Mouse (Mus musculus) CH12.LX (cell line): ENCODE data around the gene Camk2n1. TPM values are rescaled to one million over a fixed set of nuclear protein-coding genes. Genes with fewer than 3 reads are reported as not detected.
A peak's percentile ranks its signal among the peaks of the same experiment; 100 is the strongest.

Source experiments
- DNase-seq: peaks from one replicate; pipeline ENCODE4 v3.0.0-alpha.2; 2013; ENCODE audit errors: extremely low read depth
- H3K27ac ChIP-seq: 2 replicates; pipeline ENCODE4 v1.5.1; 2012; ENCODE audit warnings: low read depth, mild to moderate bottlenecking, control low read depth, moderate library complexity; ENCODE audit not compliant: insufficient read depth
- H3K27me3 ChIP-seq: replicated peaks from 2 replicates; pipeline ENCODE3; 2012; ENCODE audit warnings: inconsistent platforms
- H3K36me3 ChIP-seq, 2 experiments: replicated peaks in 1 of 2; 2 replicates each; pipeline versions ENCODE3 to v1.6.1; 2012; ENCODE audit warnings: inconsistent platforms in 1 of 2, low read length in 1 of 2, mild to moderate bottlenecking in 1 of 2, mixed read lengths in 1 of 2, moderate library complexity in 1 of 2; ENCODE audit not compliant: control insufficient read depth in 1 of 2, insufficient read depth in 1 of 2
- H3K4me1 ChIP-seq, 2 experiments: 2 replicates each; pipeline ENCODE4 v1.6.1; 2012; ENCODE audit warnings: inconsistent platforms in 1 of 2, moderate library complexity in 1 of 2; ENCODE audit not compliant: insufficient read depth in 2 of 2, control insufficient read depth in 1 of 2
- H3K4me2 ChIP-seq: 2 replicates; pipeline ENCODE4 v1.6.1; 2012; ENCODE audit warnings: low read depth, mild to moderate bottlenecking, control low read depth; ENCODE audit not compliant: poor library complexity, insufficient read depth, severe bottlenecking
- H3K4me3 ChIP-seq, 3 experiments: fragments of 150-350 bp in 1 of 3; sonication (generic) in 1 of 3; replicated peaks in 1 of 3; 2 replicates each; pipeline versions ENCODE3 to v1.5.1; 2011 to 2012; ENCODE audit warnings: low read depth in 2 of 3, low read length in 2 of 3, mild to moderate bottlenecking in 2 of 3, moderate library complexity in 2 of 3, control low read depth in 1 of 3, improper control_type of control experiment in 1 of 3, inconsistent platforms in 1 of 3, mixed read lengths in 1 of 3; ENCODE audit not compliant: poor library complexity in 1 of 3
- H3K79me2 ChIP-seq: replicated peaks from 2 replicates; pipeline ENCODE4 v1.6.1; 2012; ENCODE audit warnings: mild to moderate bottlenecking, moderate library complexity; ENCODE audit not compliant: control insufficient read depth, poor library complexity, insufficient read depth, severe bottlenecking; ENCODE audit errors: extremely low read depth
- H3K9ac ChIP-seq: 2 replicates; pipeline ENCODE4 v1.6.1; 2012; ENCODE audit warnings: low read depth, mild to moderate bottlenecking, control low read depth, moderate library complexity; ENCODE audit not compliant: insufficient read depth
- H3K9me3 ChIP-seq: replicated peaks from 2 replicates; pipeline ENCODE3; 2012; ENCODE audit warnings: low read length, inconsistent platforms, mixed read lengths
- BHLHE40 ChIP-seq: IDR thresholded peaks from 2 replicates; pipeline ENCODE4 v1.6.1; 2011; ENCODE audit warnings: mild to moderate bottlenecking, low read depth, low read length, improper control_type of control experiment
- CHD1 ChIP-seq: IDR thresholded peaks from 2 replicates; pipeline ENCODE4 v1.6.1; 2012; ENCODE audit warnings: low read depth, low read length, improper control_type of control experiment, inconsistent platforms
- CHD2 ChIP-seq: IDR thresholded peaks from 2 replicates; pipeline ENCODE4 v1.6.1; 2011; ENCODE audit warnings: low read length, improper control_type of control experiment
- CTCF ChIP-seq, 2 experiments: IDR thresholded peaks in 1 of 2; conservative IDR thresholded peaks in 1 of 2; 2 replicates each; pipeline ENCODE4 v1.5.1; 2011 to 2012; ENCODE audit warnings: low read depth in 2 of 2, low read length in 2 of 2, improper control_type of control experiment in 1 of 2, inconsistent platforms in 1 of 2, mild to moderate bottlenecking in 1 of 2, moderate library complexity in 1 of 2
- E2F4 ChIP-seq: IDR thresholded peaks from 2 replicates; pipeline ENCODE4 v1.6.1; 2011; ENCODE audit warnings: low read depth, low read length, improper control_type of control experiment; ENCODE audit not compliant: insufficient replicate concordance
- ELF1 ChIP-seq: IDR thresholded peaks from 2 replicates; pipeline ENCODE4 v1.6.1; 2014; ENCODE audit warnings: low read depth, mild to moderate bottlenecking, inconsistent platforms, low read length, improper control_type of control experiment
- EP300 ChIP-seq: IDR thresholded peaks from 2 replicates; pipeline ENCODE4 v1.6.1; 2011; ENCODE audit warnings: low read length, improper control_type of control experiment
- ETS1 ChIP-seq: conservative IDR thresholded peaks from 2 replicates; pipeline ENCODE4 v1.6.1; 2012; ENCODE audit warnings: low read depth, mild to moderate bottlenecking, inconsistent platforms, low read length, improper control_type of control experiment, moderate library complexity
- GABPA ChIP-seq: IDR thresholded peaks from 2 replicates; pipeline ENCODE4 v1.6.1; 2012; ENCODE audit warnings: low read depth, low read length, improper control_type of control experiment, inconsistent platforms; ENCODE audit not compliant: insufficient replicate concordance
- HCFC1 ChIP-seq: IDR thresholded peaks from 2 replicates; pipeline ENCODE4 v1.6.1; 2012; ENCODE audit warnings: low read depth, mild to moderate bottlenecking, inconsistent platforms, low read length, improper control_type of control experiment
- IRF4 ChIP-seq: IDR thresholded peaks from 2 replicates; pipeline ENCODE4 v1.6.1; 2014; ENCODE audit warnings: low read depth, mild to moderate bottlenecking, inconsistent platforms, low read length, improper control_type of control experiment
- JUN ChIP-seq: IDR thresholded peaks from 2 replicates; pipeline ENCODE4 v1.6.1; 2011; ENCODE audit warnings: low read depth, mild to moderate bottlenecking, low read length, improper control_type of control experiment, moderate library complexity; ENCODE audit not compliant: insufficient read depth
- JUND ChIP-seq: conservative IDR thresholded peaks from 2 replicates; pipeline ENCODE4 v1.6.1; 2011; ENCODE audit warnings: low read depth, low read length, improper control_type of control experiment
- KAT2A ChIP-seq: IDR thresholded peaks from 2 replicates; pipeline ENCODE4 v1.6.1; 2012; ENCODE audit warnings: low read length, improper control_type of control experiment, inconsistent platforms; ENCODE audit not compliant: insufficient replicate concordance
- MAFK ChIP-seq: IDR thresholded peaks from 2 replicates; pipeline ENCODE4 v1.6.1; 2011; ENCODE audit warnings: low read length, improper control_type of control experiment; ENCODE audit not compliant: insufficient replicate concordance
- MAX ChIP-seq: IDR thresholded peaks from 2 replicates; pipeline ENCODE4 v1.6.1; 2011; ENCODE audit warnings: low read length, improper control_type of control experiment
- MAZ ChIP-seq: IDR thresholded peaks from 2 replicates; pipeline ENCODE4 v1.6.1; 2012; ENCODE audit warnings: low read depth, mild to moderate bottlenecking, inconsistent platforms, low read length, improper control_type of control experiment, moderate library complexity
- MEF2A ChIP-seq: IDR thresholded peaks from 2 replicates; pipeline ENCODE4 v1.6.1; 2014; ENCODE audit warnings: low read depth, mild to moderate bottlenecking, inconsistent platforms, low read length, improper control_type of control experiment, borderline replicate concordance
- MXI1 ChIP-seq: IDR thresholded peaks from 2 replicates; pipeline ENCODE4 v1.6.1; 2011; ENCODE audit warnings: mild to moderate bottlenecking, low read depth, low read length, improper control_type of control experiment
- MYC ChIP-seq: IDR thresholded peaks from 2 replicates; pipeline ENCODE4 v1.6.1; 2011; ENCODE audit warnings: low read depth, mild to moderate bottlenecking, improper control_type of control experiment, low read length
- NELFE ChIP-seq: IDR thresholded peaks from 2 replicates; pipeline ENCODE4 v1.6.1; 2011; ENCODE audit warnings: low read depth, low read length, improper control_type of control experiment
- NRF1 ChIP-seq: IDR thresholded peaks from 2 replicates; pipeline ENCODE4 v1.6.1; 2014; ENCODE audit warnings: low read depth, mild to moderate bottlenecking, inconsistent platforms, low read length, improper control_type of control experiment, moderate library complexity
- PAX5 ChIP-seq: IDR thresholded peaks from 2 replicates; pipeline ENCODE4 v1.6.1; 2012; ENCODE audit warnings: low read length, inconsistent platforms, mixed read lengths
- POLR2A ChIP-seq: IDR thresholded peaks from 2 replicates; pipeline ENCODE4 v1.6.1; 2011; ENCODE audit warnings: low read depth, mild to moderate bottlenecking, improper control_type of control experiment, low read length
- POLR2AphosphoS2 ChIP-seq: IDR thresholded peaks from 2 replicates; pipeline ENCODE4 v1.6.1; 2011; ENCODE audit warnings: low read depth, low read length, improper control_type of control experiment
- RAD21 ChIP-seq: IDR thresholded peaks from 2 replicates; pipeline ENCODE4 v1.6.1; 2011; ENCODE audit warnings: low read depth, mild to moderate bottlenecking, low read length, improper control_type of control experiment, moderate library complexity
- RCOR1 ChIP-seq: conservative IDR thresholded peaks from 2 replicates; pipeline ENCODE4 v1.6.1; 2012; ENCODE audit warnings: low read depth, mild to moderate bottlenecking, inconsistent platforms, low read length, improper control_type of control experiment
- SIN3A ChIP-seq: IDR thresholded peaks from 2 replicates; pipeline ENCODE4 v1.6.1; 2012; ENCODE audit warnings: low read length, improper control_type of control experiment, inconsistent platforms
- SMC3 ChIP-seq: IDR thresholded peaks from 2 replicates; pipeline ENCODE4 v1.6.1; 2011; ENCODE audit warnings: low read depth, low read length, improper control_type of control experiment
- TBP ChIP-seq: conservative IDR thresholded peaks from 2 replicates; pipeline ENCODE4 v1.6.1; 2011; ENCODE audit warnings: low read depth, low read length, improper control_type of control experiment
- TCF12 ChIP-seq: IDR thresholded peaks from 2 replicates; pipeline ENCODE4 v1.6.1; 2014; ENCODE audit warnings: low read depth, mild to moderate bottlenecking, inconsistent platforms, low read length, improper control_type of control experiment
- UBTF ChIP-seq: IDR thresholded peaks from 2 replicates; pipeline ENCODE4 v1.6.1; 2012; ENCODE audit warnings: low read depth, mild to moderate bottlenecking, inconsistent platforms, low read length, improper control_type of control experiment, moderate library complexity
- USF1 ChIP-seq: IDR thresholded peaks from 2 replicates; pipeline ENCODE4 v1.6.1; 2014; ENCODE audit warnings: low read depth, mild to moderate bottlenecking, inconsistent platforms, low read length, improper control_type of control experiment
- USF2 ChIP-seq: conservative IDR thresholded peaks from 2 replicates; pipeline ENCODE4 v1.6.1; 2011; ENCODE audit warnings: low read depth, low read length, improper control_type of control experiment
- ZC3H11A ChIP-seq: IDR thresholded peaks from 2 replicates; pipeline ENCODE4 v1.6.1; 2012; ENCODE audit warnings: low read depth, mild to moderate bottlenecking, inconsistent platforms, low read length, improper control_type of control experiment
- ZKSCAN1 ChIP-seq: IDR thresholded peaks from 2 replicates; pipeline ENCODE4 v1.6.1; 2012; ENCODE audit warnings: low read depth, inconsistent platforms, low read length, improper control_type of control experiment, borderline replicate concordance
- ZMIZ1 ChIP-seq: IDR thresholded peaks from 2 replicates; pipeline ENCODE4 v1.6.1; 2012; ENCODE audit warnings: low read depth, mild to moderate bottlenecking, inconsistent platforms, low read length, improper control_type of control experiment
- ZNF384 ChIP-seq: IDR thresholded peaks from 2 replicates; pipeline ENCODE4 v1.6.1; 2012; ENCODE audit warnings: low read depth, low read length, improper control_type of control experiment, inconsistent platforms
- dilution Hi-C: fragments of 300-500 bp; cut with MboI; formaldehyde crosslinking; loops from 2 replicates; pipeline ENCODE4 v1.14.3; 2020; ENCODE audit warnings: low sequenced_read_pairs; ENCODE audit not compliant: extremely low pct_unique_long_range_greater_than_20kb, extremely low pct_ligation_motif_present
- in situ Hi-C: fragments of 300-500 bp; cut with MboI; formaldehyde crosslinking; loops from 3 replicates; pipeline ENCODE4 v1.14.3; 2019; ENCODE audit warnings: low sequenced_read_pairs, low pct_ligation_motif_present, low pct_unique_long_range_greater_than_20kb, mixed read lengths
- polyA plus RNA-seq: library from polyadenylated mRNA; unstranded; fragments of >175 nt; gene quantifications from 2 replicates; pipeline ENCODE4 v1.2.1, GENCODE M21; 2012; ENCODE audit warnings: low read depth; ENCODE audit not compliant: insufficient read length
- total RNA-seq, 2 experiments: library from RNA; depleted of rRNA; stranded (reverse); fragments of 300-350 nt in 1 of 2; fragments of >200 nt in 1 of 2; gene quantifications; 2 replicates each; pipeline ENCODE4 v1.2.3; 2012 to 2014

Camk2n1 gene
- total and polyA plus RNA-seq, 3 experiments, result 0.13 TPM; not detected in 2

DNA sequence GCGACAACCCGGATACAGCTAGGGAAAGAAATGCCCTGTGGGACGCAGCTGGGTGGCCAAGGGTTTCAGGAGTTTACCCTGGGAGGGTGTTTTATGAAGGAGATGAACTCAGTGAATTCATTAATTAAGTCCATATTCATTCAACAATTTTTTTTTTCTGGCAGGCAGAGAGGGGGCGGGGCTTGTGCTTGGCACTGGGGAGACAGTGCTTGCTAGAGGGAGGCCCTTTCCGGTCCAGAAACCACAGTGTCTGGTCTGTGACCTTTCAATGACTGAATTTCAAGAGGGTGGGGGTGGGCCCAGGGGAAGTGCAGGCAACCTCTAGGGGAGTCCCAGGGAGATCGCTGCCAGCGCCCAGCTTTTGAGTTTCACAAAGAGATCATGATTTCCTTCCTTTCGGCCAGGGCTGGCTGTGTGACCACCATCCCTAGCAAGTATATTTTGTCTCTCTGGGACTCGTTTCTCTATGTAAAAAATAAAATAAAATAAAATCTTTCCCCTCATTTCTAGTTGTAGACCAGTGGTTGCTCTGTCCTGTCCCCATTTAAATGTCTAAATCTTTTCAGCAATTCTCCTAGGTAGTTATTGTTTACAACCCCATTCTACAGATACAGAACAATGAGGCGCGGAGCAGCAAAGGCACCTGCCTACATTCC lies 9.8 kb downstream of the Camk2n1 start:
- Histone ChIP-seq H3K9ac (no peak overlapping the region), H3K4me2 (peak overlapping the region; percentile 85), H3K79me2 (no peaks in the 10 kb centered on the region), H3K27ac (no peak overlapping the region), H3K36me3 (no peaks in the 10 kb centered on the region), H3K27me3 (peaks cover 94% of the 10 kb centered on the region), H3K4me3 (peak overlapping the region in 1 of 3 experiments; percentile 22), H3K4me1 (peaks cover 7 to 31% of the 10 kb centered on the region in 2 experiments; a peak in 3 of 4 replicates), H3K9me3 (peaks cover 17% of the 10 kb centered on the region)
- TF ChIP-seq IRF4 (peak; percentile 74), ELF1 (no peak; the same call in 1 of the 2 replicates), POLR2A (no peak), UBTF (no peak), MEF2A (peak; percentile 49; the same call in 1 of the 2 replicates), NELFE (no peak), ETS1 (peak; percentile 75), ZMIZ1 (no peak), JUND (no peak), MYC (0 out of 2 replicates have a peak, but pooled peaks have one; percentile 26), KAT2A (no peak), PAX5 (no peak), ZNF384 (peak; percentile 90), JUN (no peak), CHD2 (peak; percentile 71), CHD1 (no peak), HCFC1 (no peak), MXI1 (peak; percentile 68), ZKSCAN1 (no peak), NRF1 (no peak), EP300 (peak; percentile 65), ZC3H11A (no peak), RCOR1 (0 out of 2 replicates have a peak, but pooled peaks have one; percentile 55), MAZ (peak; percentile 94), E2F4 (no peak), POLR2AphosphoS2 (no peak), SIN3A (peak; percentile 47; the same call in 1 of the 2 replicates), CTCF (conservative IDR thresholded peaks at IDR 0.05 in 1 of 2, IDR thresholded peaks at IDR 0.05 in 1 of 2; ENCODE audit: low read depth in 2 of 2, low read length in 2 of 2) (no peak), RAD21 (no peak), USF2 (no peak), BHLHE40 (peak; percentile 62), MAX (no peak), SMC3 (no peak), USF1 (no peak), MAFK (peak; percentile 46; the same call in 1 of the 2 replicates), GABPA (no peak), TCF12 (peak; percentile 35; the same call in 1 of the 2 replicates), TBP (no peak)
- in situ Hi-C loops, result no loop called here
- DNase-seq, result peak; percentile 82
- dilution Hi-C loops, result no loop called here
